Mouse (Mus musculus) thymus, adult 2 months (tissue): ENCODE data around the gene Stam2. TPM values are rescaled to one million over a fixed set of nuclear protein-coding genes. Genes with fewer than 3 reads are reported as not detected.

Source experiments
- DNase-seq: peaks from one replicate; pipeline ENCODE4 v3.0.0; 2021
- H3K27ac ChIP-seq: fragments of 200-500 bp; 2 replicates; pipeline ENCODE4 v1.5.1; 2012; ENCODE audit warnings: low read length, control low read depth; ENCODE audit not compliant: control insufficient read depth, insufficient read depth
- H3K27me3 ChIP-seq: fragments of 200-500 bp; 2 replicates; pipeline ENCODE4 v1.6.1; 2012; ENCODE audit warnings: mild to moderate bottlenecking, low read length, moderate library complexity, mixed read lengths; ENCODE audit not compliant: control insufficient read depth, insufficient read depth
- H3K36me3 ChIP-seq: fragments of 200-500 bp; 2 replicates; pipeline ENCODE4 v1.6.1; 2012; ENCODE audit warnings: mild to moderate bottlenecking, low read length, moderate library complexity; ENCODE audit not compliant: control insufficient read depth, insufficient read depth
- H3K4me1 ChIP-seq: fragments of 200-500 bp; replicated peaks from 2 replicates; pipeline ENCODE4 v1.6.1; 2012; ENCODE audit warnings: low read length; ENCODE audit not compliant: control insufficient read depth, insufficient read depth
- H3K4me3 ChIP-seq: fragments of 200-500 bp; 2 replicates; pipeline ENCODE4 v1.5.1; 2012; ENCODE audit warnings: mild to moderate bottlenecking, low read length, control low read depth, moderate library complexity; ENCODE audit not compliant: control insufficient read depth, insufficient read depth
- CTCF ChIP-seq: fragments of 200-500 bp; IDR thresholded peaks from 2 replicates; pipeline ENCODE4 v1.5.1; 2012; ENCODE audit warnings: mild to moderate bottlenecking, control low read depth, low read length, moderate library complexity, borderline replicate concordance; ENCODE audit not compliant: control insufficient read depth, poor library complexity, insufficient read depth; ENCODE audit errors: extremely low read depth
- POLR2A ChIP-seq: fragments of 200-500 bp; IDR thresholded peaks from 2 replicates; pipeline ENCODE4 v1.6.1; 2012; ENCODE audit warnings: mild to moderate bottlenecking, low read length, control low read depth, moderate library complexity; ENCODE audit not compliant: control insufficient read depth, poor library complexity, insufficient read depth; ENCODE audit errors: extremely low read depth
- WGBS: fragments of 180-500 bp; shearing (Covaris S2); methylation state at CpG from one replicate; pipeline ENCODE4 v1.1.7; 2018; 5-methylcytosine and 5-hydroxymethylcytosine counted together
- polyA plus RNA-seq: library from polyadenylated mRNA; depleted of rRNA; stranded (reverse); fragments of >200 nt; gene quantifications from 2 replicates; pipeline ENCODE4 v1.2.3, GENCODE M21; 2012; rRNA removed

Stam2 gene
- polyA plus RNA-seq: 10.1 and 10.2 TPM in 2 replicates

DNA sequence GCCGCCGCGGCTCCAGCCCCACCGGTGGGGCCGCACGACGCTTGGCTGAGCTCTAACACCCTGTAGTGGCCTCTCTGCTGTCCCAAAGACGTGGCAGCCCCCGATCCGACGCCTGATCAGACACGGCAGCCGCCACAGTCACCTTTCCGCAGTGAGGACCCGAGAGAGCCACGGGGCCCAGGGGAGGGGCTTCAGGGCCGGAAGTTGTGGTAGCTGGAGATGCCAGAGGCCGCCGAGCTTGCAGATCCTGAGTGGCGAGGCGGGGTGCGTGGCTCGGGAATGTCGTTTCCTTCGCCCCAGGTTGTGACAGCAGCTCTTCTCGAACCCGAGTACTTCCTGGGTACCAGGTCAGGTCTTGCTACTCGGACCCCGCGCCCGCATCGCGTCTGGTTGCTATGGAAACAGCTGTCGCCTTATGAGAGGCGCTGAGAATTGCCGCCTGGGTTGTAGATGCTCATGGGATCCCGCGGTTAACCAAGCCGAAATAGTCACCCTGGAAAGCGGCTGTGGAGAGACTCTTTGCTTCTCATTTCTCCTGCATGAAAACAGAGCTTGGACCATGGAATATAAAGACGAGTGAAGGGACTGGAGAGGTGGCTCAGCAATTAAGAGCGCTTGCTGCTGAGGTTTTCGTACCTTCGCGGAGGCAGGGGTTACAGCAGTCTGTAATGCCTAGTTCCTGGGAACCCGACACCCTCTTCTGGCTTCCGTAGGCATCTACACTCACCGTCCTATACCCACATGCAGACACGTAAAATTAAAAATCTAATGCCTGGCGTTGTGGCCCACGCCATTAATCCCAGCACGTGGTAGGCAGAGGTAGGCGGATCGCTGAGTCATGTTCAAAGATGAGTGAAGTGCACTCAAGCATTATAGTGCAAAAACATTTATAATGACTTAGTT is at the start of gene Stam2:
Stam2 (minus strand) TSS at position 26 of the 903 bp plus-strand sequence.
- Histone ChIP-seq H3K27me3 (no peaks in the 10 kb centered on the region), H3K27ac (peak within 1 kb of the TSS; percentile 35; the same call in 1 of the 2 replicates), H3K4me1 (peaks cover 6% of the 10 kb centered on the region), H3K4me3 (peak within 1 kb of the TSS; percentile 98), H3K36me3 (no peaks in the 10 kb centered on the region)
- peak; percentile 90 for DNase-seq
- peak; percentile 45 for TF ChIP-seq POLR2A
- TF ChIP-seq CTCF: no peak
- 10% methylated on average over 54 of the region's 54 CpGs for WGBS

DNA sequence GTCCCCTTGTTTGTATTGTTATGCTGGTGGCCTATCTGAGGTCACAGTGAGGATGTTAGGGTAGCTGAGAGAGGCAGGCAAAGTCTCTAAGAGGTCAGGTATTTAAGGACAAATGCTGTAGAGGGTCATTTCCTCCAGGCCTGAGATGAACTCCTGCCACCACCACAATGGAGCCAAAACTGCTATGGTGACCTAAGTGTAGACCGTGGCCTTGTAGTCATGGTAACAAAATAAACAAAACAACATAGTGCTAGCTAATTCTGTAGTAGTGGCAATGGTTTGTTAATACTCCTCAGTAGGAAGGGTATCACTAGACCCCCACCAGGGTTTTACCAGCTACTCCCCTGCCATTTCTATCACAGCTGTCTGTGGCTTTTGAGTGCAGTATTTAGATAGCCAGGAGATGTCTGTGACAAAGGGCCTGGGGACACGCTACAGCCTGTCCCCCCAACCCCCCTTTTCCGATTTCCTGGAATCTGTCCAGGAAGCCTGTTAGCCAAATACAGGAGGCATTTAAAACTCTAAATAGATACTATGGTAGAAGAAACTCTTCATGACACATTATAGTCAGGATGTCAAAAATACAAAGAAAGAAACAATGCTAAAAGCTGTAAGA is 43.1 kb upstream of the Stam2 start:
- WGBS: 80% methylated on average over 3 of the region's 3 CpGs
- no peak for DNase-seq
- no peaks in the 10 kb centered on the region for H3K36me3 ChIP-seq

DNA sequence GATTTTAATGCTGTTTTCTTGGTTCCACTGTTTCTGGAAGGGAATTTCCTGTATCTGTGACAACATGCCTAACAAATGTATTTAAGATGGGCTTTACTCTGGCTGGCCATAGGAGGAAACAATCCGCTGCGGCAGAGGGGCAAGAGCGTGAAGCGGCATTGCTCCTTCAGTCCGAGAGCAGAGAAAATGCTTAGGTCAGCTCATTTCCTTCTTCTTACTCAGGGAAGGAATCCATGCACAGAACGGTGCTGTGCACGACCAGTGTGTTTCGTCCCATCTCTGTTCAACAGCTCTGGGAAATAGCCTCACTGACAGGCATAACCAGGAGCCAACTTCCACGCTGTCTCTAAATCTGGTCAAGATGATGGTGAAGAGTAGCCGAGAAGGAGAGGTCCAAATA is 37.9 kb upstream of the Stam2 start:
- WGBS: 92% methylated on average over 10 of the region's 10 CpGs
- no peaks in the 10 kb centered on the region for H3K27me3 ChIP-seq

More for the DNA sequence above, 43.1 kb upstream of the Stam2 start:
- Histone ChIP-seq H3K4me3 (no peak overlapping the region), H3K4me1 (no peaks in the 10 kb centered on the region), H3K27me3 (no peaks in the 10 kb centered on the region), H3K27ac (no peak overlapping the region)
- TF ChIP-seq CTCF (no peak), POLR2A (no peak)

DNA sequence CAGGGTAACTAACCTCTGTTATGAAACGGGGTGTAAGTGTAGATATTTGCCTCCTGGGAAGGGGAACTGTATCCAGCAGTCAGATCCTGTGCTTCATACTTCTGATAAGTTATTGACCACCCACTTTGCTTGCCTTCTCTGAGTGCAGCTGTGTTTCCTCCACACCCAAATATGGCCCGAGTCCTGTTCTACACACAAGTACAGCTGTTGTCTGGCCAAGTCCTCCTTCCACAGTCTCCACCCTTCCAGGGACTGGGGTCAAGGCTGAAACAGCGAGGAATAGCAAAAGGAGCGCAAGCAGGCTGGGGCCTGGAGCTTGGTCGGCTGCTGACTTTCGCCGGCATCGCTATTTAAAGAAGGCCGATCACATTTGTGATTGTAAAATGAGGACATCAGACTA is 37.3 kb upstream of the Stam2 start:
- TF ChIP-seq POLR2A (no peak), CTCF (no peak)
- Histone ChIP-seq H3K4me1 (no peaks in the 10 kb centered on the region), H3K27me3 (no peaks in the 10 kb centered on the region), H3K27ac (no peak overlapping the region), H3K36me3 (no peaks in the 10 kb centered on the region), H3K4me3 (no peak overlapping the region)
- no peak for DNase-seq
- WGBS: 94% methylated on average over 9 of the region's 9 CpGs

More for the DNA sequence above, 37.9 kb upstream of the Stam2 start:
- TF ChIP-seq CTCF (no peak), POLR2A (no peak)
- H3K4me1 ChIP-seq: no peaks in the 10 kb centered on the region
- H3K36me3 ChIP-seq: no peaks in the 10 kb centered on the region
- no peak for DNase-seq
- no peak overlapping the region for H3K27ac ChIP-seq
- no peak overlapping the region for H3K4me3 ChIP-seq

DNA sequence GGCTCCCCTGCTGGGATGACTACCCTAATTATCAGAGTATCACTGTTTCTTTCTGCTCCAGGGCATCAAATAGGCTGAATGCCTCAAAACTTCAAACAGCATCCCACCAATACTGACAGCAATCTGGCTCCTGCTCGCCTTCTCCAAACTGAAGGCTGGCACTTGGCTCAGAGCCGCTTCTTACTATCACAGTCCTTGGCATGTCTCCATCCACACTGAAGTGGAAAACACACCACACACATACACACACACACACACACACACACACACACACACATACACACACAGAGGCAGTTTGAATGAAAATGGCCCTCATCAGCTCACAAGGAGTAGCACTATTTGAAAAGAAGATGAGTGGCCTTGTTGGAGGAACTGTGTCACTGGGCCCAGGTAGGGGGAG is 35.8 kb upstream of the Stam2 start:
- no peaks in the 10 kb centered on the region for H3K36me3 ChIP-seq
- H3K27me3 ChIP-seq: no peaks in the 10 kb centered on the region
- H3K4me1 ChIP-seq: no peaks in the 10 kb centered on the region
- no peak overlapping the region for H3K4me3 ChIP-seq
- 95% methylated on average over 2 of the region's 2 CpGs for WGBS
- no peak for TF ChIP-seq POLR2A
- no peak overlapping the region for H3K27ac ChIP-seq
- DNase-seq: no peak

DNA sequence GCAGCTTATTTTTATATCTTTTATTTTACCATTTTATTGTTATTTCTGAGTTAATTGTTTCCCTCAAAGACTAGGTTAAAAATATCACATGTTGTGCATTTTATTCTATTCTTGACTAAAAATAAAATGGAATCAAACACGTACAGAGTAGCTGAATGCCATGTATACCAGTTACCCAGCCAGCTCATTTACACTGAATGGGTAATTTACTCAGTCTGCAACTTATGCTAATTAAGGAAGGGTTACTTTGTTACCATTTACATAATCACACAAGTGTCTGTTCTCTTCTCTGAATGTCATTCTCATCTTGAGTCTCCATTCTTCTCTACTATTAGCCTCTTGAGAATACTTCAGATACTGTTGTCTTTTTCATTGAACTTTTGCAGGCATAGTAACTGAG is 32.3 kb upstream of the Stam2 start:
- 87% methylated on average over 1 of the region's 1 CpGs for WGBS
- no peak overlapping the region for H3K4me3 ChIP-seq
- no peak for DNase-seq

More for the DNA sequence above, 32.3 kb upstream of the Stam2 start:
- no peak for TF ChIP-seq POLR2A
- no peak for TF ChIP-seq CTCF
- H3K36me3 ChIP-seq: no peaks in the 10 kb centered on the region
- H3K27ac ChIP-seq: no peak overlapping the region
- no peaks in the 10 kb centered on the region for H3K27me3 ChIP-seq
- no peaks in the 10 kb centered on the region for H3K4me1 ChIP-seq
